Mouse (Mus musculus) heart, embryonic 12.5 days (tissue): ENCODE results near the gene Magi1. TPM values are rescaled to one million over a fixed set of nuclear protein-coding genes. Genes with fewer than 3 reads are reported as not detected.

Experiments used
- ATAC-seq: fragments of 200-750 bp; cut with Nextera tagmentation; 2 replicates; pipeline ENCODE4 v1.8.0; 2017; ENCODE audit warnings: moderate TSS enrichment, moderate library complexity; ENCODE audit not compliant: insufficient number of reproducible peaks, low FRiP score
- H3K27ac ChIP-seq: fragments of 300-500 bp; sonication (generic); 2 replicates; pipeline ENCODE4 v1.5.1; 2016; ENCODE audit warnings: mild to moderate bottlenecking, moderate library complexity; ENCODE audit not compliant: poor library complexity, severe bottlenecking
- H3K27me3 ChIP-seq: fragments of 300-500 bp; sonication (generic); replicated peaks from 2 replicates; pipeline ENCODE4 v1.6.1; 2016; ENCODE audit warnings: mild to moderate bottlenecking, moderate library complexity
- H3K36me3 ChIP-seq: fragments of 300-500 bp; sonication (generic); 2 replicates; pipeline ENCODE4 v1.6.1; 2016; ENCODE audit warnings: mild to moderate bottlenecking, moderate library complexity
- H3K4me1 ChIP-seq: fragments of 300-500 bp; sonication (generic); replicated peaks from 2 replicates; pipeline ENCODE4 v1.6.1; 2016; ENCODE audit warnings: mild to moderate bottlenecking
- H3K4me2 ChIP-seq: fragments of 300-500 bp; sonication (generic); 2 replicates; pipeline ENCODE4 v1.6.1; 2016; ENCODE audit warnings: mild to moderate bottlenecking, moderate library complexity
- H3K4me3 ChIP-seq: fragments of 300-500 bp; sonication (generic); 2 replicates; pipeline ENCODE4 v1.5.1; 2016; ENCODE audit warnings: mild to moderate bottlenecking
- H3K9ac ChIP-seq: fragments of 300-500 bp; sonication (generic); 2 replicates; pipeline ENCODE4 v1.6.1; 2016; ENCODE audit warnings: mild to moderate bottlenecking, moderate library complexity
- H3K9me3 ChIP-seq: fragments of 300-500 bp; sonication (generic); replicated peaks from 2 replicates; pipeline ENCODE4 v1.6.1; 2016; ENCODE audit warnings: mild to moderate bottlenecking, moderate library complexity
- WGBS: fragments of 180-500 bp; shearing (Covaris S2); methylation state at CpG from one replicate; pipeline ENCODE4 v1.1.7; 2016; 5-methylcytosine and 5-hydroxymethylcytosine counted together
- polyA plus RNA-seq: library from polyadenylated mRNA; unstranded; fragments of >200 nt; fragmentation: Nextera tagmentation; extraction: Ambion mirVana; gene quantifications from 2 replicates; pipeline ENCODE4 v1.2.1, GENCODE M21; 2016

The Magi1 gene
- polyA plus RNA-seq, 1 experiment from 2014 or later = 9.9 TPM

DNA sequence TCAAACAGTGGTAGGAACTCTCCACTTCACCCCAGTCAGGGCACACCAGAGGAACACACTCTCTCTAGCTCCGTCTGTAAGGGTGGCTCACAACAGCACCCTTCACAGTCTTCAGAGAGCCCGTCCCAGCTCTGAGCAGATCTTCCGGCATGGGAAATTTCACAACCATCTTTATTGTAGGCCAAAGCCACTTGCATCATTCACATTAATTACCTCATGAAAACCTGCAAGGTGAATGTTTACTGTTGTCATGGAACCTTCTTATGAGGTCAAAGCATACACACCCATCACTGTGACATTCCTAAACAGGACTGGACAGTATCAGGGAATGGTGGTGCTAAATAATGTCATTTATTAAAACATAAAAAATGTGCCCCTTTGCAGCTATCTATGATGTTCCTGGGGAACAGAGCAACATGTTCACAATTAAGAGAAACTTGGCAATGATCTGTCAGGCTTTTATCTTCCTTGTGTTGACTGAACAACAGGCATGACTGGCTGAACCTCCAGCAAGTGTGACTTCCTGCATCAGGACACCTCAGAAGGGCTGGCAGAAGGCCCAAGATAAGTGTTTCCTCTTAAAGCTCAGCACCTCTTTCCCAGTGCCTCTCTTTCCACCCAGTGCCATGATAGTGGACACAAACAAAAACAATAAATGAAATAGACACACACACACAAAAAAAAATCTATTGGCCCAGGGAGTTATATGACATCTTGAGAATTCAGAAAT, 125.4 kb downstream of the Magi1 start:
- Histone ChIP-seq H3K4me2 (no peak overlapping the region), H3K4me3 (no peak overlapping the region), H3K27me3 (no peaks in the 10 kb centered on the region), H3K36me3 (no peaks in the 10 kb centered on the region), H3K4me1 (peaks cover 64% of the 10 kb centered on the region), H3K27ac (peak overlapping the region; percentile 70), H3K9ac (no peak overlapping the region), H3K9me3 (no peaks in the 10 kb centered on the region)
- whole genome bisulfite sequencing = 71% methylated on average over 3 of the region's 3 CpGs
- no peak for ATAC-seq

DNA sequence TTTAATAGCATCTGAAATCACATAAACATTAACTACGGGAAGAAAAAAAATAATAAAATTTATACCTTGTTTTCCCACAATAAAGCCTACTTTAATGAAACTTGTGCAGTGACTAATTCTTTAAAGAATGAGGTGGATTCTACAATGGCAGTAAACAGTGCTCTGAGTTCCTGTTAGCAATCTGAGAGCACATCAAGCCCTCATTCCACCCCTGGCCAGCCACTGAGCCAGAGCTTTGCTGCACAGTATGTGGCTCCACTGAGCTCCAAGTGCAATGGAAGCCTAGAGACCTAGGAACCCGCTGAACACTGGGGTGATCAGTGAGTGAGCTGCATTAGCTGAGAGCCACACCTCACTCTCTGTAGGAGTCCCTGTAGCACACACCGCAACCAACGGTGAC, 127.7 kb downstream of the Magi1 start:
- Histone ChIP-seq H3K4me1 (peaks cover 56% of the 10 kb centered on the region), H3K4me2 (no peak overlapping the region), H3K9ac (no peak overlapping the region), H3K4me3 (no peak overlapping the region), H3K27me3 (no peaks in the 10 kb centered on the region), H3K36me3 (no peaks in the 10 kb centered on the region), H3K27ac (peak overlapping the region; percentile 44; the same call in 1 of the 2 replicates), H3K9me3 (no peaks in the 10 kb centered on the region)
- 57% methylated on average over 4 of the region's 4 CpGs for WGBS
- ATAC-seq = no peak

GRCm38 (mm10) chr6:94154854-94155601, 128.7 kb downstream of the Magi1 start:
- H3K4me1 ChIP-seq = peaks cover 61% of the 10 kb centered on the region
- no peaks in the 10 kb centered on the region for H3K36me3 ChIP-seq
- no peak overlapping the region for H3K27ac ChIP-seq
- H3K9ac ChIP-seq = no peak overlapping the region
- no peak overlapping the region for H3K4me2 ChIP-seq
- H3K9me3 ChIP-seq = no peaks in the 10 kb centered on the region
- no peaks in the 10 kb centered on the region for H3K27me3 ChIP-seq
- H3K4me3 ChIP-seq = no peak overlapping the region
- 61% methylated on average over 3 of the region's 3 CpGs for WGBS
- ATAC-seq = no peak

- no peak overlapping the region for H3K4me2 ChIP-seq
- no peak overlapping the region for H3K9ac ChIP-seq
- 82% methylated on average over 9 of the region's 9 CpGs for WGBS
- no peak overlapping the region for H3K4me3 ChIP-seq
- no peak overlapping the region for H3K27ac ChIP-seq
- ATAC-seq = no peak
- H3K4me1 ChIP-seq = peaks cover 56% of the 10 kb centered on the region
- H3K9me3 ChIP-seq = no peaks in the 10 kb centered on the region
- H3K27me3 ChIP-seq = no peaks in the 10 kb centered on the region
- no peaks in the 10 kb centered on the region for H3K36me3 ChIP-seq
Measured at GRCm38 (mm10) chr6:94152881-94153280, 130.8 kb downstream of the Magi1 start.

- H3K4me3 ChIP-seq = no peak overlapping the region
- no peaks in the 10 kb centered on the region for H3K36me3 ChIP-seq
- peak; percentile 48; the same call in 1 of the 2 replicates for ATAC-seq
- no peak overlapping the region for H3K9ac ChIP-seq
- peaks cover 65% of the 10 kb centered on the region for H3K4me1 ChIP-seq
- peak overlapping the region; percentile 37 for H3K4me2 ChIP-seq
- peak overlapping the region; percentile 13 for H3K27ac ChIP-seq
- H3K27me3 ChIP-seq = no peaks in the 10 kb centered on the region
- H3K9me3 ChIP-seq = no peaks in the 10 kb centered on the region
- 9% methylated on average over 4 of the region's 4 CpGs for WGBS
Measured at GRCm38 (mm10) chr6:94150876-94151275, 132.8 kb downstream of the Magi1 start.

DNA sequence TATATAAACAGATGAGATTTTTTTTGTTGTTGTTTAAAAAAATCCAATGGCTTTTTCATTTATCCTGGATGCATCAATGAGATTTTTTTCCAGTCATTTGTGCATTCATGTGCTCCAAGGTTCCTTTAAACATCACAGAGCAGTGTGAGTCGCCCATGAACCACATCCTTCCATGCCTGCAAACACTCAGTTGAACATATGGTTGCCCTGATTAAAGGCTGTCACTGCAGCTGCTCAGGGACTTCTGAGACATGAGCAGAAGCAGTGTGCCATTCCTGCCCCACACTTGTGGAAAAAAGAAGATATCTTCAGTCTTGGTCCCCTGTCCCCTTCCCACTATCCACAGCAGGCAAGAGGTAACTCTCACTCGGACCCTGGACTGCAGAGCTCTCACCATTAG, 133.9 kb downstream of the Magi1 start:
- no peak overlapping the region for H3K9ac ChIP-seq
- ATAC-seq = no peak
- WGBS = 15% methylated on average over 2 of the region's 2 CpGs

DNA sequence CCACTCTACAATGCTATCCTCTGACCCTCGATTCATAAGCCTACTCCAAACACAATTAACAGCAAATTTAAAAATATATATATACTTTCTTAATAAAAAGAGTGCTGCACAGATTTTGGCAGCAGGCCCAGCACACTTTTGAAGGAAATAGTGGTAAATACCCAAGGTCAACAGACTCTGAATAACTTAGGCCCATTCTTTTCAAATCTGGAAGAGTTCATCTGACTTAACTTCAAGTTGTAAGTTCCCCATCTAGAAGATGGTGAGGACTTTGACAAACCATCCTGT, 137.6 kb downstream of the Magi1 start:
- WGBS = 43% methylated on average over 1 of the region's 1 CpGs
- Histone ChIP-seq H3K36me3 (no peaks in the 10 kb centered on the region), H3K9ac (no peak overlapping the region), H3K4me1 (peaks cover 63% of the 10 kb centered on the region), H3K4me3 (no peak overlapping the region), H3K4me2 (no peak overlapping the region), H3K27me3 (no peaks in the 10 kb centered on the region), H3K27ac (no peak overlapping the region), H3K9me3 (peaks cover 4% of the 10 kb centered on the region; the same call in 1 of the 2 replicates)
- no peak for ATAC-seq

More for the DNA sequence above, 133.9 kb downstream of the Magi1 start:
- no peak overlapping the region for H3K4me2 ChIP-seq
- H3K27me3 ChIP-seq = no peaks in the 10 kb centered on the region
- peaks cover 67% of the 10 kb centered on the region for H3K4me1 ChIP-seq
- H3K36me3 ChIP-seq = no peaks in the 10 kb centered on the region
- H3K9me3 ChIP-seq = no peaks in the 10 kb centered on the region
- peak overlapping the region; percentile 65 for H3K27ac ChIP-seq
- H3K4me3 ChIP-seq = no peak overlapping the region

GRCm38 (mm10) chr6:94145430-94146205, 138.1 kb downstream of the Magi1 start:
- Histone ChIP-seq H3K36me3 (no peaks in the 10 kb centered on the region), H3K4me2 (no peak overlapping the region), H3K27me3 (no peaks in the 10 kb centered on the region), H3K9me3 (peaks cover 4% of the 10 kb centered on the region; the same call in 1 of the 2 replicates), H3K9ac (no peak overlapping the region), H3K4me1 (peaks cover 63% of the 10 kb centered on the region), H3K4me3 (no peak overlapping the region), H3K27ac (no peak overlapping the region)
- WGBS = 82% methylated on average over 8 of the region's 8 CpGs
- ATAC-seq = no peak

DNA sequence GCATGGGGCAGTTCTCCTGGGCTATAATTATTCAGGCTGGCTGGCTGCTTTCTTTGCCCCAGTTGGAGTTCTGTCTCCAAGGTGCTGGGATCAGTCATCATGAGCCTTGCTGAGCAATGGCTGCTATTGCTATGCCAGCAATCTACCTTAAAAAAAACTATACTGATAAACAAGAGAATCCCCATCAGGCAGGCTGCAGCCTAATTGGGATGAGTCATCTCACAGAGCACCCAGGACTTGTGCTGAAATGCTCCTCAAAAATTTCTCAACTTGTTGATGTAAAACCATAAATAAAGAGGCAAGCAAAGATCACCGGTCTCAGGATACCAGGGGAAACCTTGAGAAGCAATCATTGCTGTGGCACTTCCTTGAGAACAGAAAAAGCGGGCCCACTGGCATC, 141.2 kb downstream of the Magi1 start:
- H3K9me3 ChIP-seq = peaks cover 4% of the 10 kb centered on the region; the same call in 1 of the 2 replicates

GRCm38 (mm10) chr6:94141496-94141895, 142.2 kb downstream of the Magi1 start:
- H3K36me3 ChIP-seq = no peaks in the 10 kb centered on the region
- no peak for ATAC-seq

More for the DNA sequence above, 141.2 kb downstream of the Magi1 start:
- Histone ChIP-seq H3K4me1 (peaks cover 46% of the 10 kb centered on the region), H3K27me3 (no peaks in the 10 kb centered on the region), H3K36me3 (no peaks in the 10 kb centered on the region), H3K4me2 (no peak overlapping the region), H3K27ac (no peak overlapping the region), H3K4me3 (no peak overlapping the region), H3K9ac (no peak overlapping the region)
- WGBS = 90% methylated on average over 2 of the region's 2 CpGs
- ATAC-seq = no peak

DNA sequence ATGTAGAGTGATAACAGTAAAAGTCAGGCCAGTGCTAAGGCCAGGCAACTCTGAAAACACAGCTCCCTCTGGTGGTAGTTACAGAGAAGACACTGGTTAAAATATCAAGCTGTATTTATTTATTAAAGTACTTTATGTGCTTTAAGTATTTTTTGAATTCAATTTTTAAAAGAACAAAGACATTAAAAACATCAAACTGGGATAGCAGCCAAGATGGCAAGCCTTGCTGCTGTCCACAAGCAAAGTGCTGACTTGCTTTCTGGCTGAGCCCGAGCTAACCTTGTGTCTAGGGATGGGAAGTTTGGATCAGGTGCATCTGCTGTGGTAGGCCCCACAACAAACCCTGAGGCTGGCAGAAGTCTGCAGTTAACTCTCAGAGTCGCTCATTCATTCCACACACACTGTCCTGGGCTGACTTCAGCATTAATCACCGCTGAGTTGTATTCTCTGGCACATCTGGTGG, 143.7 kb downstream of the Magi1 start:
- Histone ChIP-seq H3K27ac (no peak overlapping the region), H3K36me3 (no peaks in the 10 kb centered on the region), H3K4me1 (peaks cover 28% of the 10 kb centered on the region), H3K27me3 (no peaks in the 10 kb centered on the region), H3K9me3 (peaks cover 4% of the 10 kb centered on the region; the same call in 1 of the 2 replicates), H3K4me2 (no peak overlapping the region), H3K9ac (no peak overlapping the region), H3K4me3 (no peak overlapping the region)
- 87% methylated on average over 3 of the region's 3 CpGs for WGBS
- no peak for ATAC-seq

More at GRCm38 (mm10) chr6:94141496-94141895, 142.2 kb downstream of the Magi1 start:
- H3K9me3 ChIP-seq = peaks cover 4% of the 10 kb centered on the region; the same call in 1 of the 2 replicates
- H3K4me1 ChIP-seq = peaks cover 39% of the 10 kb centered on the region
- WGBS = 42% methylated on average over 2 of the region's 2 CpGs
- no peak overlapping the region for H3K4me2 ChIP-seq
- no peak overlapping the region for H3K9ac ChIP-seq
- H3K4me3 ChIP-seq = no peak overlapping the region
- no peaks in the 10 kb centered on the region for H3K27me3 ChIP-seq
- no peak overlapping the region for H3K27ac ChIP-seq
